Mouse (Mus musculus): ENCODE data around the gene Acp2. TPM values are rescaled to one million over a fixed set of nuclear protein-coding genes. Genes with fewer than 3 reads are reported as not detected.

The Acp2 gene
- polyA plus RNA-seq, 1 experiment from 2014 or later: 37.5 TPM

DNA sequence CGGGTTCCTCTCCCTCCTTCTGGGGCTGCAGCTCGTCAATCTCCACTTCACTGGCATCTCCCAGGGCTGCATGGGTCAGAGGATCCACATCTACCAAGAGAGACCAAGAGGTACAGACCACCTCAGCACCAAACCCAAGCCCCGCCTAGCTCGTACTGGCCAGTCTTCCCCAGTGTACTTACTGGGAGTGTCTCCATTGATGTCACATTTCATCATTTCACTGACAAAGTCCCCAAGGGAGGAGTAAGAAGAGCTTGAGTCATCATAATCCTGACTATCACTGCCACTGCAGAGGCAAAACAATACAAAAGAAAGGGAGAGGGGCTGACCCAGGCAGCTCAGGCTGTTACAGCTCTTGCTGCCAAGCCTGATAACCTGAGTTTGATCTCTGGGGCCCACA is 35.1 kb upstream of the Acp2 start:
- no peak for DNase-seq (ENCODE audit: low spot score)
- Histone ChIP-seq H3K4me3 (ENCODE audit: low read depth, low read length) (no peak overlapping the region), H3K27me3 (ENCODE audit: control insufficient read depth, insufficient read depth, low read length) (no peaks in the 10 kb centered on the region), H3K9ac (ENCODE audit: low read length) (no peak overlapping the region; the same call in 1 of the 2 replicates), H3K4me1 (ENCODE audit: control insufficient read depth, insufficient read depth, low read length) (no peaks in the 10 kb centered on the region), H3K4me2 (ENCODE audit: low read depth) (no peak overlapping the region), H3K27ac (ENCODE audit: low read depth, low read length) (no peak overlapping the region), H3K36me3 (ENCODE audit: control insufficient read depth, insufficient read depth, low read length) (peaks cover 7% of the 10 kb centered on the region), H3K9me3 (ENCODE audit: control insufficient read depth, low read length) (no peaks in the 10 kb centered on the region)
- no peak for ATAC-seq (ENCODE audit: insufficient read depth, low FRiP score, low TSS enrichment)
- 64% methylated on average over 4 of the region's 4 CpGs for WGBS

DNA sequence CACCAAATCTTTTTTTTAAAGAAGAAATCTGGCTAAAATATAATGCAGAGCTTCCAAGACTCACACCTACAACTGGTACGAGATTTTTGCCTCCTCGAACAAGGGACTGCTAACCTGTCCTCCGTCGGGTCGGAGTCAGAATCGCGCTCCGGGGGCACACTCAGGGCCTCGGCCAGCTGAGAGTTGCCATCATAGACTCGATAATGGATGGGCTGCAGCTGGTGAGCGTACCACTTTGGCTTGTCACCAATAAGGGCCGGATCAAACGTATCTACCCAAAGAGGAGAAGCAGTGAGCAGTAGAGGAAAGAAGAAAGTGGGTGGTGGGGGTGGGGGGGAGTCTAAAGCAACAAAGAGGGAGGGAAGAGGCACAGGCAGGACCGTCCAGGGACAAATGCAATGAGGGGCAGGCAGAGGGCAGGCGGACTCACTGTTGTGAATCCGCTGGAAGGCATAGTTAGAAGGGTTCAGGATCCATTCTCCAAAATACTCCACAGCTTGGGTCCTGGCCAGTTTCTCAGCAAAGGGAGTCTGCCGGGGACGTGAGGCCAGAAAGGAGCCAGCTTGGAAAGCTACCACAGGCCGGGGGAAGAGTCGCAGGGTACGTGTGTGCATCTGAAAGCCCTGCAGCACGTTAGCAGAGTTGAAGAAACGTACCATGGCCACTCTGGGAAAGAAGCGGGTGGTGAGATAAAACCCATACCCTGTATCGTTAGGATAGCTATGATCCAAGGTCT is 32.9 kb upstream of the Acp2 start:
- WGBS: 89% methylated on average over 25 of the region's 25 CpGs
- Histone ChIP-seq H3K9me3 (ENCODE audit: control insufficient read depth, low read length) (no peaks in the 10 kb centered on the region), H3K27ac (ENCODE audit: low read depth, low read length) (no peak overlapping the region), H3K4me1 (ENCODE audit: control insufficient read depth, insufficient read depth, low read length) (no peaks in the 10 kb centered on the region), H3K4me2 (ENCODE audit: low read depth) (no peak overlapping the region), H3K36me3 (ENCODE audit: control insufficient read depth, insufficient read depth, low read length) (peaks cover 7% of the 10 kb centered on the region), H3K4me3 (ENCODE audit: low read depth, low read length) (no peak overlapping the region), H3K9ac (ENCODE audit: low read length) (no peak overlapping the region), H3K27me3 (ENCODE audit: control insufficient read depth, insufficient read depth, low read length) (no peaks in the 10 kb centered on the region)
- ATAC-seq (ENCODE audit: insufficient read depth, low FRiP score, low TSS enrichment) (no peak), DNase-seq (ENCODE audit: low spot score) (no peak)

DNA sequence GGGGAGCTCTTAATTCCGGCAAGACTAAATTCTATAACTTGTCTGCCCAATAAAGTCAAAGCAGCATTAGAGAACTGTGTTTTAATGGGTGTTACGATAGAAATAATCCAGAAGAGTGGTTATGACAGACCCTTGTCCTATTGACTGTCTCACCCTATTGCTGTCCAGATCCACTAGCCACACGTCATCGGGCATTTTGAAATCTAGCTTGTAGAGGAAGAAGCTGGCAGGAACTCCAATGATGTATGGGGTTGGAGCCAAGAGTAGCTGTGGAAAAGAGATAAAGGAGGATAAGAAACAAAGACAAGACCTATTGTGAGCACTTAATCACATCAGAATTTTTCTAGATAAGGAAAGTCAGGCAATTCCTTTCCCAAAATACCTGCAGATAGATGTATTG is 27.2 kb upstream of the Acp2 start:
- DNase-seq (ENCODE audit: low spot score) (no peak), ATAC-seq (ENCODE audit: insufficient read depth, low FRiP score, low TSS enrichment) (no peak)
- H3K9ac ChIP-seq (ENCODE audit: low read length): no peak overlapping the region
- H3K36me3 ChIP-seq (ENCODE audit: control insufficient read depth, insufficient read depth, low read length): peaks cover 3% of the 10 kb centered on the region
- no peak overlapping the region for H3K4me3 ChIP-seq (ENCODE audit: low read depth, low read length)
- no peaks in the 10 kb centered on the region for H3K27me3 ChIP-seq (ENCODE audit: control insufficient read depth, insufficient read depth, low read length)
- no peak overlapping the region for H3K4me2 ChIP-seq (ENCODE audit: low read depth)
- 90% methylated on average over 4 of the region's 4 CpGs for WGBS
- H3K4me1 ChIP-seq (ENCODE audit: control insufficient read depth, insufficient read depth, low read length): 0 out of 2 replicates have a peak, but pooled peaks cover 2% of the 10 kb centered on the region
- no peak overlapping the region for H3K27ac ChIP-seq (ENCODE audit: low read depth, low read length)
- no peaks in the 10 kb centered on the region for H3K9me3 ChIP-seq (ENCODE audit: control insufficient read depth, low read length)

DNA sequence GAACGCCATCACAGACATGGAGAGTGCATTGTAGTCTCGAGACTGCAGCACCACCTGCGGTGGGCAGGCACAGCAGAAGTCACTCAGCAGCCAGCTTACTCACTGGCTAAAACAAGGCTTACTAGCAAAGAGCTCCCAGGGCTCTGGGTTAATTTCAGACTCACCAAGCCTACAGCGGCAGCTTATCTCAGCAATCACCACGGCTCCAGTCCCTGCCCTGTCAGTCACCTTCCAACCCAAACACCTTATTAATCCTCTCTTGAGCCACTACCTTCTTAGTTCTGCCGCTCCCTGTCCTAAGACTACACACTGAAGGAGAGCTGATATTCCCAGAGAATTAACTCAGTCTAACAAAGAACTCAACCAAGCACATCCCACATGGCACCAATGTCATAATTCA is 26.5 kb upstream of the Acp2 start:
- WGBS: 87% methylated on average over 6 of the region's 6 CpGs

DNA sequence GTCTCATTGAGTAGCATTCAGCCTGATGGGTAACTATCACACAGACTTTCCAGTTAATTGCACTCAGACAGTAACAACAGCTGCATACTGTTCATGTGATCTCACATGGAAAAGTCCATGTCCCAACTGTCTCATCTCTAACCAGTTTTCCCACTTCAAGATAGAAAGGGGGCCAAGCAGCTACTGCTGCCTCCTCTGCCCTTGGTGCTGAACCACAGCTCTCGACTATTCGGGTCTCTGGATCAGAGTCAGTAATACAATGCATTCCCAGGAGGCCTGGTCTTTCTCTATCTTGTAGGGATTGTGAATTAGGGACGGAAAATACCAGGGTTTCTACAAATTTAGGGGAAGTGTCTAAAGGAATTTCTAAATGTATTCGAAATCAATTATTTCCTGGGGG is 22.9 kb upstream of the Acp2 start:
- 42% methylated on average over 4 of the region's 4 CpGs for WGBS
- no peak overlapping the region for H3K27ac ChIP-seq (ENCODE audit: low read depth, low read length)

More for the DNA sequence above, 26.5 kb upstream of the Acp2 start:
- Histone ChIP-seq H3K9ac (ENCODE audit: low read length) (no peak overlapping the region), H3K9me3 (ENCODE audit: control insufficient read depth, low read length) (no peaks in the 10 kb centered on the region), H3K36me3 (ENCODE audit: control insufficient read depth, insufficient read depth, low read length) (peaks cover 3% of the 10 kb centered on the region), H3K4me3 (ENCODE audit: low read depth, low read length) (no peak overlapping the region), H3K27me3 (ENCODE audit: control insufficient read depth, insufficient read depth, low read length) (no peaks in the 10 kb centered on the region), H3K27ac (ENCODE audit: low read depth, low read length) (no peak overlapping the region), H3K4me1 (ENCODE audit: control insufficient read depth, insufficient read depth, low read length) (0 out of 2 replicates have a peak, but pooled peaks cover 5% of the 10 kb centered on the region), H3K4me2 (ENCODE audit: low read depth) (no peak overlapping the region)
- ATAC-seq (ENCODE audit: insufficient read depth, low FRiP score, low TSS enrichment) (no peak), DNase-seq (ENCODE audit: low spot score) (no peak)

DNA sequence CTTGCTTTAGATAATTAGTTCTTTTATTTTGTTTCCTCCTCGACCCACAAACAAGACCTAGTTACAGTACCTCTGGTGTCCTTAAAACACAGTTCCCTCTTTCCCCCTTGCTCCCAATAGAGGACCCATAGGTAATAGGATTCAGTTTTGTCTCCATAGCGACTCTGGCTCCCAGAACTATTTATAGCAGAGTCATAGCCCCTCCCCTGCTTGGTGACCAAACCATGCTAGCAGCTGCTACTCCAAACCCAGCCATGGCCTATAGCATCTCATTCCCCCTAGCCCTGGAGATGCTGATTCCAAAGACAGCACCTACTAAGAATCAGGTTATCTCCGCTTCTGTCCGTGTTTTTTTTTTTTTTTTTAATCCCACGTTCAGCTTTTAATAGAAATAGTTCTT is 22.0 kb upstream of the Acp2 start:
- no peak for DNase-seq (ENCODE audit: low spot score)
- no peaks in the 10 kb centered on the region for H3K27me3 ChIP-seq (ENCODE audit: control insufficient read depth, insufficient read depth, low read length)
- H3K9me3 ChIP-seq (ENCODE audit: control insufficient read depth, low read length): no peaks in the 10 kb centered on the region
- H3K4me1 ChIP-seq (ENCODE audit: control insufficient read depth, insufficient read depth, low read length): peaks cover 12% of the 10 kb centered on the region
- no peak overlapping the region for H3K4me2 ChIP-seq (ENCODE audit: low read depth)
- no peak overlapping the region for H3K27ac ChIP-seq (ENCODE audit: low read depth, low read length)
- no peak overlapping the region for H3K4me3 ChIP-seq (ENCODE audit: low read depth, low read length)
- H3K9ac ChIP-seq (ENCODE audit: low read length): no peak overlapping the region
- no peaks in the 10 kb centered on the region for H3K36me3 ChIP-seq (ENCODE audit: control insufficient read depth, insufficient read depth, low read length)
- no peak for ATAC-seq (ENCODE audit: insufficient read depth, low FRiP score, low TSS enrichment)
- WGBS: 77% methylated on average over 5 of the region's 5 CpGs

More for the DNA sequence above, 22.9 kb upstream of the Acp2 start:
- no peaks in the 10 kb centered on the region for H3K9me3 ChIP-seq (ENCODE audit: control insufficient read depth, low read length)
- DNase-seq (ENCODE audit: low spot score) (no peak), ATAC-seq (ENCODE audit: insufficient read depth, low FRiP score, low TSS enrichment) (no peak)
- H3K36me3 ChIP-seq (ENCODE audit: control insufficient read depth, insufficient read depth, low read length): no peaks in the 10 kb centered on the region
- no peak overlapping the region for H3K4me3 ChIP-seq (ENCODE audit: low read depth, low read length)
- H3K4me1 ChIP-seq (ENCODE audit: control insufficient read depth, insufficient read depth, low read length): peaks cover 12% of the 10 kb centered on the region
- no peak overlapping the region for H3K9ac ChIP-seq (ENCODE audit: low read length)
- H3K4me2 ChIP-seq (ENCODE audit: low read depth): no peak overlapping the region
- H3K27me3 ChIP-seq (ENCODE audit: control insufficient read depth, insufficient read depth, low read length): no peaks in the 10 kb centered on the region

DNA sequence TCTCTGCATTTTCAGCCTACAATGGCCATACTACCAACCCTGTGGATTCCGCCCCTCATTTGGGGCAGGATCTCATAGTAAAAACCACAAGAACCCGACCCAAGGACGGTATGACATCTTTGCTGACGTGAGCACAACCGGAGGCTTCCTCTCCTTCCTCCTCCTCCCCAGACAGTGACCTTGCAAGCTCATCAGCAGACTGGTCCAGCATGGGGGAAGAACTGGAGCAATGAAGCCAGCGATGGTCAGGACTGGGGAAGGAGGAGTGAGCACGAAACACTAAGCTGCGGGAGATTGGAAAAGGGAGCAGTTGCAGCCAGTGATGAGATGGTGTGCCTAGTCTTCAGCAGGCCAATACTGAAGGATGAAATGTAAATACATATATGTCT is 20.7 kb upstream of the Acp2 start:
- Histone ChIP-seq H3K27me3 (ENCODE audit: control insufficient read depth, insufficient read depth, low read length) (no peaks in the 10 kb centered on the region), H3K9ac (ENCODE audit: low read length) (peak overlapping the region; percentile 76), H3K27ac (ENCODE audit: low read depth, low read length) (no peak overlapping the region; the same call in 1 of the 2 replicates), H3K9me3 (ENCODE audit: control insufficient read depth, low read length) (no peaks in the 10 kb centered on the region), H3K4me1 (ENCODE audit: control insufficient read depth, insufficient read depth, low read length) (peaks cover 12% of the 10 kb centered on the region), H3K36me3 (ENCODE audit: control insufficient read depth, insufficient read depth, low read length) (no peaks in the 10 kb centered on the region), H3K4me3 (ENCODE audit: low read depth, low read length) (peak overlapping the region; percentile 91), H3K4me2 (ENCODE audit: low read depth) (peak overlapping the region; percentile 78)
- 9% methylated on average over 8 of the region's 8 CpGs for WGBS
- peak; percentile 24 for DNase-seq (ENCODE audit: low spot score)
- no peak for ATAC-seq (ENCODE audit: insufficient read depth, low FRiP score, low TSS enrichment)

DNA sequence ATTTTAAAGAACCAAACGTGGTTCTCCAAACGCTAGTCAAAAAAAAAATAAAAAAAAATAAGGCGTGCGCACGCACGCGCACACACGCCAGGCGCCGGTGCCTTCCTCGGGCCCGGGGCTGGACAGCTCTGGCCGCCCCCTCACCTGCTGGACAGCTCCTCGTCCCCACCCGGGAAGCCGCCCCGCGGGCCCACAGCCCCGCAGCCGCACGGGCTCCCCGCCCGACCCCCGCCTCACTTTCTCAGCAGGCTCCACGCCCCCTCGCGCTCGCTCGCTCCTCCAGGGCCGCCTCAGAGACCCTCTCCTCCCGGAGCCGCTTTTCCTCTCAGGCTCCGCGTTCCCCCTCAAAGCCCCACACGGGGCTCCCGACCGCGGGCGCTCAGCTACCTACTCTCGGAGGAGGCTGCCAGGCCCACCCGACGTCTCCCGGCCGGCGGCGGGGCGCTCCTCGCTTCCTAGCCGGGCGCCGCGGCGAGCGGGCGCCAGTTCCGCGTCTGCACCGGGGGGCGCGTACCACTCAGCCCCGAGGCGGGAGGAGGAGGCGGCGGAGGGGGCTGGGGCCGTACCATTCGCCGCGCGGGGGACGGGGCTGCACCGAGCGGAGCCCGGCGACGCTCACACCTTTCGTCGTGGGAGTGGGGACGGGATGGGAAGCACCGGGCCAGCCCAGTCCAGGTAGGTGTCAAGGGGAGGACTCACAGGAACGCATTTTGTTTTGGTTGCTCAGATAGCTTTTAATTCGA is 20.1 kb upstream of the Acp2 start:
- Histone ChIP-seq H3K4me3 (ENCODE audit: low read depth, low read length) (peak overlapping the region; percentile 91), H3K9ac (ENCODE audit: low read length) (peak overlapping the region; percentile 76), H3K27ac (ENCODE audit: low read depth, low read length) (peak overlapping the region; percentile 81), H3K36me3 (ENCODE audit: control insufficient read depth, insufficient read depth, low read length) (no peaks in the 10 kb centered on the region), H3K27me3 (ENCODE audit: control insufficient read depth, insufficient read depth, low read length) (no peaks in the 10 kb centered on the region), H3K4me1 (ENCODE audit: control insufficient read depth, insufficient read depth, low read length) (peaks cover 12% of the 10 kb centered on the region), H3K9me3 (ENCODE audit: control insufficient read depth, low read length) (no peaks in the 10 kb centered on the region), H3K4me2 (ENCODE audit: low read depth) (peak overlapping the region; percentile 78)
- ATAC-seq (ENCODE audit: insufficient read depth, low FRiP score, low TSS enrichment): peak; percentile 93
- under 1% methylated on average over 68 of the region's 81 CpGs for WGBS
- peak; percentile 89 for DNase-seq (ENCODE audit: low spot score)

DNA sequence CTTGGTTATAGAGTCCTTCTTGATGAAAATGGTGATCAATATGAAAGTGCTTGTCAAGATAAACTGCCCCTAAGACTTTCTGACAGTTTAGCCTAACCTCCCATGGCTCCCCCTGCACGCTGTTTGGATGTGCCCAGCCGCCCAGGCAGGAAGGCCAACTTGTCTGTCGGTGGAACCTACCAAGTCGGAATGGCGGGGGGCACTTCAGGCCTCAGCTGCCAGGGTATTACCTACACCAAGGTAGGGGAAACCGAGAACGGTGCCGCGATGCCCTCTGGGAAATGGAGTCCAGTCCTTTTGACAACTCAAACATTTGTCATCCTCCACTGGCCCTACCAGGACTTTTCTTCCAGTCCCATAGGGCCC is 19.6 kb upstream of the Acp2 start:
- Histone ChIP-seq H3K27ac (ENCODE audit: low read depth, low read length) (peak overlapping the region; percentile 81), H3K4me2 (ENCODE audit: low read depth) (peak overlapping the region; percentile 78), H3K27me3 (ENCODE audit: control insufficient read depth, insufficient read depth, low read length) (no peaks in the 10 kb centered on the region), H3K4me1 (ENCODE audit: control insufficient read depth, insufficient read depth, low read length) (peaks cover 12% of the 10 kb centered on the region), H3K9ac (ENCODE audit: low read length) (peak overlapping the region; percentile 76), H3K36me3 (ENCODE audit: control insufficient read depth, insufficient read depth, low read length) (no peaks in the 10 kb centered on the region), H3K4me3 (ENCODE audit: low read depth, low read length) (peak overlapping the region; percentile 91), H3K9me3 (ENCODE audit: control insufficient read depth, low read length) (no peaks in the 10 kb centered on the region)
- DNase-seq (ENCODE audit: low spot score) (peak; percentile 95), ATAC-seq (ENCODE audit: insufficient read depth, low FRiP score, low TSS enrichment) (peak; percentile 95)
- 0% methylated on average over 9 of the region's 9 CpGs for WGBS

Data from neural tube, embryonic 11.5 days (tissue).